Mouse (Mus musculus) heart, postnatal 0 days (tissue): ENCODE measurements around the gene Smad9. TPM values are rescaled to one million over a fixed set of nuclear protein-coding genes. Genes with fewer than 3 reads are reported as not detected.

Experiments used
- ATAC-seq: fragments of 200-750 bp; cut with Nextera tagmentation; 2 replicates; pipeline ENCODE4 v1.8.0; 2017; ENCODE audit warnings: low read depth, moderate number of reproducible peaks, moderate library complexity; ENCODE audit not compliant: insufficient read depth
- DNase-seq: peaks from one replicate; pipeline ENCODE4 v3.0.0-alpha.2; 2016; ENCODE audit warnings: low spot score
- H3K27ac ChIP-seq: fragments of 300-500 bp; sonication (generic); 2 replicates; pipeline ENCODE4 v1.5.1; 2014; ENCODE audit warnings: low read depth, mild to moderate bottlenecking
- H3K27me3 ChIP-seq: fragments of 300-500 bp; sonication (generic); 2 replicates; pipeline ENCODE4 v1.6.1; 2014; ENCODE audit warnings: low read length, mixed read lengths; ENCODE audit not compliant: control insufficient read depth, insufficient read depth
- H3K36me3 ChIP-seq: fragments of 300-500 bp; sonication (generic); replicated peaks from 2 replicates; pipeline ENCODE4 v1.6.1; 2014; ENCODE audit warnings: low read length, mixed read lengths; ENCODE audit not compliant: control insufficient read depth, insufficient read depth
- H3K4me1 ChIP-seq: fragments of 300-500 bp; sonication (generic); 2 replicates; pipeline ENCODE4 v1.6.1; 2014; ENCODE audit warnings: antibody characterized with exemption; ENCODE audit not compliant: control insufficient read depth, insufficient read depth
- H3K4me2 ChIP-seq: fragments of 300-500 bp; sonication (generic); 2 replicates; pipeline ENCODE4 v1.6.1; 2014; ENCODE audit warnings: low read depth, mild to moderate bottlenecking, low read length, moderate library complexity
- H3K4me3 ChIP-seq: fragments of 300-500 bp; sonication (generic); 2 replicates; pipeline ENCODE4 v1.5.1; 2014; ENCODE audit warnings: low read depth, low read length
- H3K9ac ChIP-seq: fragments of 300-500 bp; sonication (generic); replicated peaks from 2 replicates; pipeline ENCODE4 v1.6.1; 2014; ENCODE audit warnings: low read depth, low read length, mixed read lengths
- H3K9me3 ChIP-seq: fragments of 300-500 bp; sonication (generic); replicated peaks from 2 replicates; pipeline ENCODE4 v1.6.1; 2016; ENCODE audit warnings: low read length; ENCODE audit not compliant: control insufficient read depth
- CTCF ChIP-seq: IDR thresholded peaks from 2 replicates; pipeline ENCODE4 v1.5.1; 2016; ENCODE audit warnings: antibody characterized with exemption, control low read depth, low read depth
- EP300 ChIP-seq: IDR thresholded peaks from 2 replicates; pipeline ENCODE4 v1.6.1; 2016; ENCODE audit warnings: antibody characterized with exemption, low read depth
- WGBS: fragments of 180-500 bp; shearing (Covaris S2); extraction: QIAGEN DNeasy Blood & Tissue Kit; methylation state at CpG from one replicate; pipeline ENCODE4 v1.1.7; 2014; 5-methylcytosine and 5-hydroxymethylcytosine counted together
- polyA plus RNA-seq: library from polyadenylated mRNA; unstranded; fragments of >200 nt; fragmentation: Nextera tagmentation; extraction: Ambion mirVana; gene quantifications from 2 replicates; pipeline ENCODE4 v1.2.1, GENCODE M21; 2015
- total RNA-seq: library from RNA; depleted of rRNA; stranded (reverse); fragments of >200 nt; gene quantifications from 2 replicates; pipeline ENCODE4 v1.2.3, GENCODE M21; 2014; ENCODE audit warnings: low replicate concordance

The Smad9 gene
- total and polyA plus RNA-seq, 2 experiments from 2014 or later: 0.27 to 0.69 TPM

DNA sequence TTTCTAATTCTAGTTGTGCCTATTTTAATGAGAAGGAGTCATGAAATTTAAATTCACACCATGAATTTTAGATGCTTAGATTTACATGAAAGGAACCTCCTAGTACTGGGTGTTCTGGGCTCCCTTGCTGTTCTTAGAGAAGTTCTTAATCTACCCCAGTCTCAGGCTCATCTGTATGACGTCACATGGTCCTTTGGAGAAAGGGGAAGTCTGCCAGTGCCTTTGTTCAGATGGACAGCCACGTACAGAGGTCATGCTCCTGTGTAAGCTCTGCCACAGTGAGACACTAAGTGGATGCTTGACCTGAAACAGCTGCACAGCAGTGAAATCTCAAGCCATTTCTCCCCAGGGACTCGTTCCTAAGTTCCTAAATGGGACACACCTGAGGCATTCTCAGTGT, 36.4 kb upstream of the Smad9 start:
- DNase-seq: no peak
- 66% methylated on average over 3 of the region's 3 CpGs for WGBS
- H3K27ac ChIP-seq: no peak overlapping the region
- H3K4me1 ChIP-seq: peaks cover 4% of the 10 kb centered on the region; the same call in 1 of the 2 replicates
- ATAC-seq: no peak
- no peak overlapping the region for H3K4me3 ChIP-seq
- no peaks in the 10 kb centered on the region for H3K9me3 ChIP-seq
- no peak overlapping the region for H3K9ac ChIP-seq
- no peak for TF ChIP-seq CTCF
- TF ChIP-seq EP300: no peak
- H3K4me2 ChIP-seq: no peak overlapping the region
- no peaks in the 10 kb centered on the region for H3K27me3 ChIP-seq
- peaks cover 84% of the 10 kb centered on the region for H3K36me3 ChIP-seq

- DNase-seq (no peak), ATAC-seq (no peak)
- 75% methylated on average over 10 of the region's 10 CpGs for WGBS
- H3K4me3 ChIP-seq: no peak overlapping the region
- H3K9ac ChIP-seq: no peak overlapping the region
- no peak overlapping the region for H3K4me2 ChIP-seq
- H3K27me3 ChIP-seq: no peaks in the 10 kb centered on the region
- peaks cover 74% of the 10 kb centered on the region for H3K36me3 ChIP-seq
- no peak for TF ChIP-seq CTCF
- TF ChIP-seq EP300: no peak
- no peaks in the 10 kb centered on the region for H3K9me3 ChIP-seq
- peaks cover 4% of the 10 kb centered on the region; the same call in 1 of the 2 replicates for H3K4me1 ChIP-seq
- peak overlapping the region; percentile 43; the same call in 1 of the 2 replicates for H3K27ac ChIP-seq
Observed at GRCm38 (mm10) chr3:54723741-54724500, 31.5 kb upstream of the Smad9 start.

DNA sequence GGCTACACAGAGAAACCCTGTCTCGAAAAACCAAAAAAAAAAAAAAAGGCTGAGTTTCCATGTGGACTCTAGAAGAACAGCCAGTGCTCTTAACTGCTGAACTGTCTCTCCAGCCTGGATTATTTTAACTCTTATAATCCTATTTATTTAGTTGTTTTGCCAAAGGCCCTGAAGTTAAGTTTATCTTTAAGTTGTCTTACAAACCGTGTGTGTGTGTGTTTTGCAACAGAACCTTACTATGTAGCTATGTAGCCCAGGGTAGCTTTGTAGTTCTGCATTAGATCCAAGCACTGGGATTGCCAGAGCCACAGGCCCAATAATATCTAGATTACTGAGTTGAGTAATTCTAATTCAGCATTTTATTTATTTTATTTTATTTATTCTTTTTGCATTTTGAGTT, 30.0 kb upstream of the Smad9 start:
- WGBS: 83% methylated on average over 2 of the region's 2 CpGs
- DNase-seq (no peak), ATAC-seq (no peak)
- H3K27ac ChIP-seq: no peak overlapping the region
- H3K4me2 ChIP-seq: no peak overlapping the region
- no peak overlapping the region for H3K9ac ChIP-seq
- no peaks in the 10 kb centered on the region for H3K27me3 ChIP-seq
- no peaks in the 10 kb centered on the region for H3K9me3 ChIP-seq
- H3K4me3 ChIP-seq: no peak overlapping the region
- H3K4me1 ChIP-seq: peaks cover 4% of the 10 kb centered on the region; the same call in 1 of the 2 replicates
- no peak for TF ChIP-seq EP300
- no peak for TF ChIP-seq CTCF
- peaks cover 81% of the 10 kb centered on the region for H3K36me3 ChIP-seq

- Histone ChIP-seq H3K4me3 (no peak overlapping the region), H3K9ac (no peak overlapping the region), H3K27me3 (no peaks in the 10 kb centered on the region), H3K27ac (no peak overlapping the region), H3K4me1 (peaks cover 3% of the 10 kb centered on the region; the same call in 1 of the 2 replicates), H3K9me3 (no peaks in the 10 kb centered on the region), H3K36me3 (peaks cover 80% of the 10 kb centered on the region), H3K4me2 (no peak overlapping the region)
- WGBS: 84% methylated on average over 2 of the region's 2 CpGs
- ATAC-seq (no peak), DNase-seq (no peak)
- TF ChIP-seq EP300 (no peak), CTCF (no peak)
Observed at GRCm38 (mm10) chr3:54727588-54727987, 27.8 kb upstream of the Smad9 start.

DNA sequence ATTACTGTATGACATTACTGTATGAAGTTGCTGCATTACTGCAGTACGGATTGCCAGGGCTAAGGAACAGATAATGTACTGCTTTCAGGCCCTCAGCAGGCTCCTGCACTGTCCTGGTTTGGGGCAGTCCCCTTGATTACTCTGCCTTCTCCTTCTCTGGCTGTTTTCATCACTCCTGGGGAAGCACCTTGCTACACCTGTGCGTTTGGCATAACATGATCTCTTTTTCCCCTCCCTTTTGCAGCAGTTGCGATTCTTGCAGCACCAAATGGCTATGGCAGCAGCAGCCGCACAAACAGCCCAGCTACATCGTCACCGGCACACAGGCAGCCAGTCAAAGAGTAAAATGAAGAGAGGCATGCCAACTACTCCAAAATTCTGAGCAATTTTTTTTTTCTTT, 27.3 kb upstream of the Smad9 start:
- H3K4me1 ChIP-seq: no peaks in the 10 kb centered on the region
- no peak overlapping the region for H3K9ac ChIP-seq
- H3K27ac ChIP-seq: no peak overlapping the region
- ATAC-seq (no peak), DNase-seq (no peak)
- no peaks in the 10 kb centered on the region for H3K9me3 ChIP-seq
- peaks cover 80% of the 10 kb centered on the region for H3K36me3 ChIP-seq
- H3K4me2 ChIP-seq: no peak overlapping the region
- no peaks in the 10 kb centered on the region for H3K27me3 ChIP-seq
- no peak overlapping the region for H3K4me3 ChIP-seq
- 86% methylated on average over 6 of the region's 6 CpGs for WGBS
- TF ChIP-seq CTCF (no peak), EP300 (no peak)
